ENCODE assay signal across 8 mouse cellular contexts in the genomic region with DNA sequence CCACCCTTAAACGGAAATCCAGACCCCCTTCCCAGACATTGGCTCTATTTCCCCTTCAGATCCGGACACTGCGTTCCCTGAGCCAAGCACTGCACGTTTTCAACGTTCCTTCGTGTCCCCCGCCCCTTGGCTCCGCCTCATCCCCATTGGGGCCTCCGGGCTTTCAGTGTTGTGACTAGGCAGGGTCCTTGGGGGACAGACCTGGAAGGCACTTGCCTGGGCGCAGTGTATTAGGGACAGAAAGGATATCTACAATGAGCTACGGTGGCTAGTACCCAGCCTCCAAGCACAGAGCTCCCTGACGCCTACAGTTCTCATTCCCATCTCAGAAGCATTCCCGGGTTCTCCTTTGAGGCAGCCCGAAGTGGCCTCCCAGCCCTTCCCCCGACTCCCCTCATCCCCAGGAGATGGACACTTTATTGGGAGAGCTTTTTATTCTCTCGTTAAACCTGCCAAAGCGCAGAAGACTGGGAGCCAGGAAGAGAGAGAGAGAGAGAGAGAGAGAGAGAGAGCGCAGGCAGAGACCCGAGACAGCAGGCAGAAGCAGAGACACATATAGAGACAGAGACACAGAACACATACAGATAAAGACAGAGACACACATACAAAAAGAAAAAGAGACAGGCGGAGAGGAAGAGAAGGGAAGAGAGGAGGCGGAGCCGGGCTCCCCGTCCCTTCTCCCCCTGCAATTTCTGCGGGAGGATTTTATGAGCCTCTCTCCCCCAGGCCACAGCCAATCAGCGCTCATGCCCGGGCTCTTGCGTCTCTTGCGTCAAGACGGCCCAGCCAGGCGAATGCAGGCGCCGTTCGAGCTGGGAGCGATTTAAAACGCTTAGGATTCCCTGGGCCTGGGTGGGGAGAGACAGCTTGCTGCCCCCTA. TPM values are rescaled to one million over a fixed set of nuclear protein-coding genes. Genes with fewer than 3 reads are reported as not detected.
DNase-seq lines count a peak whose midpoint lies in the region; ATAC-seq and TF ChIP-seq lines count a peak whose summit lies in the region.
"Had no signal": no experiment of that assay in that cellular context is flagged by ENCODE, and none has a peak within 500 bp of the region (broad histone marks: within the 10 kb centered on the region; RNA-seq: fewer than 3 reads in every experiment).

A gene (plus strand): TSS at position 796 of the 880 bp plus-strand sequence.

- H3K4me3 ChIP-seq in lung, embryonic 15.5 days: peak within 1 kb of the TSS; percentile 21
- H3K4me3 ChIP-seq in hindbrain, embryonic 12.5 days: peak within 1 kb of the TSS; percentile 7; the same call in 1 of the 2 replicates
- H3K4me3 ChIP-seq in neural tube, embryonic 13.5 days: peak within 1 kb of the TSS; percentile 26

- no peak; the same call in 1 of the 2 replicates for ATAC-seq in lung, embryonic 15.5 days (ENCODE audit: borderline replicate concordance, extremely low read depth, low FRiP score, low TSS enrichment)
- no peak for ATAC-seq in hindbrain, embryonic 12.5 days (ENCODE audit: low FRiP score)
- peak; percentile 53 for ATAC-seq in neural tube, embryonic 13.5 days (ENCODE audit: low read depth)

- TF ChIP-seq CTCF in brain, embryonic 14.5 days (IDR thresholded peaks at IDR 0.05; ENCODE audit: borderline replicate concordance, extremely low read depth, insufficient read depth, insufficient read length): no peak

- no peaks in the 10 kb centered on the region for H3K9me3 ChIP-seq in lung, embryonic 15.5 days
- H3K9me3 ChIP-seq in hindbrain, embryonic 12.5 days (replicated peaks): no peaks in the 10 kb centered on the region
- H3K9me3 ChIP-seq in neural tube, embryonic 13.5 days: no peaks in the 10 kb centered on the region

- no peak within 1 kb of the TSS for H3K27ac ChIP-seq in lung, embryonic 15.5 days
- H3K27ac ChIP-seq in hindbrain, embryonic 12.5 days: no peak within 1 kb of the TSS
- H3K27ac ChIP-seq in neural tube, embryonic 13.5 days (replicated peaks): no peak within 1 kb of the TSS

- WGBS in lung, embryonic 15.5 days: under 1% methylated on average over 35 of the region's 35 CpGs
- under 1% methylated on average over 35 of the region's 35 CpGs for WGBS in hindbrain, embryonic 12.5 days
- WGBS in neural tube, embryonic 13.5 days: under 1% methylated on average over 33 of the region's 35 CpGs

- H3K4me2 ChIP-seq in lung, embryonic 15.5 days: peak within 1 kb of the TSS; percentile 43
- H3K4me2 ChIP-seq in hindbrain, embryonic 12.5 days (replicated peaks): 0 out of 2 replicates have a peak within 1 kb of the TSS, but pooled peaks have one; percentile 9
- peak within 1 kb of the TSS; percentile 43 for H3K4me2 ChIP-seq in neural tube, embryonic 13.5 days

- H3K4me1 ChIP-seq in lung, embryonic 15.5 days: peaks cover 7% of the 10 kb centered on the region
- no peaks in the 10 kb centered on the region for H3K4me1 ChIP-seq in hindbrain, embryonic 12.5 days
- H3K4me1 ChIP-seq in neural tube, embryonic 13.5 days (replicated peaks): peaks cover 12% of the 10 kb centered on the region

- no peak for TF ChIP-seq POLR2A in brain, embryonic 14.5 days (IDR thresholded peaks at IDR 0.05; ENCODE audit: borderline replicate concordance, extremely low read depth, insufficient read depth, insufficient read length, poor library complexity, severe bottlenecking)

- H3K27me3 ChIP-seq in lung, embryonic 15.5 days: peaks cover 99% of the 10 kb centered on the region
- H3K27me3 ChIP-seq in hindbrain, embryonic 12.5 days: peaks cover 98% of the 10 kb centered on the region
- H3K27me3 ChIP-seq in neural tube, embryonic 13.5 days: peaks cover 100% of the 10 kb centered on the region

- no peaks in the 10 kb centered on the region for H3K36me3 ChIP-seq in lung, embryonic 15.5 days
- H3K36me3 ChIP-seq in hindbrain, embryonic 12.5 days: no peaks in the 10 kb centered on the region
- no peaks in the 10 kb centered on the region for H3K36me3 ChIP-seq in neural tube, embryonic 13.5 days

- DNase-seq in lung, postnatal 14 days: no peak
- peak; percentile 79 for DNase-seq in brain, embryonic 14.5 days (ENCODE audit: low read depth)
- DNase-seq in cerebellum, adult 18-20 months: no peak
- DNase-seq in spleen, postnatal 10 days (ENCODE audit: low spot score in 2 of 2): no peak

- H3K9ac ChIP-seq in lung, embryonic 15.5 days: no peak within 1 kb of the TSS
- H3K9ac ChIP-seq in hindbrain, embryonic 12.5 days: no peak within 1 kb of the TSS; the same call in 1 of the 2 replicates
- no peak within 1 kb of the TSS; the same call in 1 of the 2 replicates for H3K9ac ChIP-seq in neural tube, embryonic 13.5 days

RNA-seq across cellular contexts. Expression of the gene that starts here (rescaled TPM):
- polyA plus RNA-seq in lung, embryonic 15.5 days (2015; fragmentation: Nextera tagmentation; extraction: Ambion mirVana): not detected in 2 replicates
- not detected in 2 replicates for polyA plus RNA-seq in brain, embryonic 14.5 days (2012; rRNA removed)
- polyA plus RNA-seq in hindbrain, embryonic 12.5 days (2016; fragmentation: Nextera tagmentation; extraction: Ambion mirVana): not detected in 2 replicates
- polyA plus RNA-seq in neural tube, embryonic 13.5 days (2015; fragmentation: Nextera tagmentation; extraction: Ambion mirVana): 1.7 TPM in 1 of 2 replicates, not detected in the other
- polyA plus RNA-seq: cortical plate, adult 2 months had no signal

Comparison
In these comparisons a context has a peak if more than half of its experiments do, and no peak if none do; other contexts are left out.
1. Peak in DNase-seq in brain, embryonic 14.5 days; RNA of the gene not detected or under 1 TPM.